Mouse (Mus musculus) liver (tissue): ENCODE data around the gene Pcbp1.

ENCODE experiments used
- DNase-seq: peaks from one replicate; pipeline ENCODE4 v3.0.0-alpha.2; 2020; ENCODE audit warnings: mixed read lengths

Pcbp1 gene

DNA sequence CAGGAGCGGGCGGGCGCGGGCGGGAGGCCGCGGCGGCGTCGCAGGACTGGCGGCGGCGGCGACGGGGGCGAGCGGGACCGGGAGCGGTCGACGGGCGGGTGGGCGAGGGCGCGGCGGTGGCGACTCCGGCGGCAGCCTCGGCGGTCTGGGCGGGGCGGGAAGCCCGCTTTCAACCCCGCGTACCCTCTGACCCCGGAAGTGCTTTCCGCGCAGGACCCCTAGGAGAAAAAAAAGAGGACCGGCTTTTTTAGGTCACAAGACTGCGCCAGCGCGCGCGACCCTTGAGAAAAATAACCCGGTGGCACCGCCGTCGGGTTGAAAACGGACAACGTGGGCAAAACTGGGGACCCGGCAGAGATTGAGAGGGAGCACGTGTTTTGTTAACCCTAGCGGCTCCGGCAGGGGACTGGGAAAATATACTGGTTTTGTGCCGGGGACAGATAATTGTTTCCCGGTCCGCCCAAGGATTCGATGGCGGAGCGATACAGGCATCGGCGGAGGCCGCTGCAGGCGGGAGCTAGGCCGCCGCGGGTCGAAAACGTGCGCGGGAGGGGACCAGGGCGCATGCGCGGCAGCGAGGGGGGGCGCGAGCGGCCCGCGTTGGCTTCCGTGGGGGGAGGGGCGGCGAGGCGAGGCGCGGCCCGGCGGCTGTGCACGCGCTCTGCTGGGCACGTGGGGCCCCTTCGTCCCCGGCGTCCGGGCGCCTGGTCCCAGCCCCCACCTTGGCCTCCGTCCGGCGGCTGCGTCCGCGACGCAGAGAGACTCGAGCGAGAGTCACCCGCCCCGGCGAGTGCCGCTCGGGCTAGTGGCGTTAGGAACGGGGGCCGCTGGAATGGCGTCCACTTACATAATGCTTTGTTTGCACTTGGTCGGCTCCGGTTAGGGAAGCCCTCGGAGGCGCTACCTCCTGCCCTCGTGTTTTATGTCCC is at the start of gene Pcbp1:
Pcbp1 (minus strand) TSS at position 290 of the 929 bp plus-strand sequence.
- peak; percentile 97 for DNase-seq

DNA sequence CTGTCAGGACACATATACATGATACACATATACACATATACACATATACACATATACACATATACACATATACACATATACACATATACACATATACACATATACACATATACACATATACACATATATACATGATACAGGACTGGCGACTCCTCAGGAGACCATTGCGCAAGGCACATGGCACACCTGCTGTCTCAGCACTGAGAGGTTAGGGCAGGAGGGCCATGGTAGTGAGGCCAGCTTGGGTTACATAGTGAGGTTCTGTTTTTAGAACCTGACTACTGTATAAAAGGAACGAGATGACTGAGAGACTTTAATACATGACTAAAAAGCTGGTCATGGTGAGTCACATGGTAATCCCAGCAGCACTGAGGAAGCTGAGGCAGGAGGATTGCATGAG is 48.4 kb upstream of the Pcbp1 start:
- no peak for DNase-seq

DNA sequence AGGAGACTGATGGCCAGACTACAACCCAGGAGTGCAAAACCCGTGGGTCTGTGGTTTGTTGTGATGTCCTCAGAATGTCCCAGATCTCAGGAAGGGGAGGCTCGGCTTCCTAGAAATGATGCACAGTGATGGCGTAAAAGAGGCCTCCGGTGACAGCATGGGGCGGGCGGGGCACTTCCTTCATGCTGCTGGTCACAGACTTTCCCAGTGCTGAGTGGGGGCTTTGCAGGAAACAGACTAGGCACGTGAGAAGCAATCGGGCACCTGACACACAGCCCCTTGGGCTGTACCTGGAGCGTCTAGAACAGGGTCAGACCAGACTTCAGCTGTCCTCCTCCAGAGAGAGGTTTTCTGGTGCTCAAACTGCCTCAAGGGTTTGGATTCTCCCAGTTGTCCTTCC is 44.7 kb upstream of the Pcbp1 start:
- no peak for DNase-seq

DNA sequence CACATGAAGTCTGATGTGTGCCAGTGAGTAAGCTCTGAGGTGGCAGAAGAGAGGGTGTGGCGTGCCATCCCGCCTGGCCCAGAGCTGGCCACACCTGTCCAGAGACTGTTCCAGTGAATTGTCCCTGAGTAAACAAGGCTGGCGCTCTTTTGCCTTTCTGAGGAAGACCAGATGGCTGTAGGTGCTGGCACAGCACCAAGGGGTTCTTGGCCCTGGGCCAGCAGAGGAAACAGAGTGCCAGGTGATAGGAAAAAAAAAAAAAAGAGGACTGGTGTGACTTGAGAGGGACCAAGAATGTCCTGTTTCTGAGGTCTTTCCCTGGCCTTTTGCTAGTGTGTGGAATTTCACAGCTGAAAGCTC is 43.3 kb upstream of the Pcbp1 start:
- DNase-seq, result peak; percentile 18

DNA sequence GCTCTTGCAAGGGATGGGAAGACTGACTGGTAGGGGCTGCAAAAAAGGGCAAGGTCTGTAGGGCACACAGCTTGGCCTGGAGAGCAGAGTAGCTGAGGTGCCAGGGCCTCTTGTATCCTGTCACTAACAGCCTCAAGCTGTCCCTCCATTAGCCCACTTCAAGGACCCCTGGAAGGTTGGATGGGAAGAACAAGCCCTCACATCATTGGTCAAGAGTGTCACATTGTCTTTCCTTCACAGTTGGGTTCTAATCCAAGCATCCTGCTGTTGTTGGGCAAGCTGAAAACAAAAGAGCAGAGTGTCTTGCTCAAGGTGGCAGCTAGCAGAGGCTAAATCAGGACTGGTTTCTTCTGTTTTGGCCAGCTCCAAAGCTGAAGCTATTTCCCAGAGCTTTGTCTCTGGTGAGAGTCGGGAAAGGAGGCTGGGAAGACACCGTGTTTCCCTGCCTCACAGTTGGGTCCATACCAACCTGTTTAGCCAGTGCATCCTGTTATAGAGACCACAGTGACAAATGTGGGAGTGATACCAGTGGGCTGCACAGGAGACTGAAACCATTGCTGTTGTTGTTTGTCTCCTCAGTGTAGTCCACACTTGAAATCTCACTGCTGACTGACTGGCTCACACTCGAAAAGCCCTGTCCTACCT is 42.8 kb upstream of the Pcbp1 start:
- DNase-seq, result no peak

DNA sequence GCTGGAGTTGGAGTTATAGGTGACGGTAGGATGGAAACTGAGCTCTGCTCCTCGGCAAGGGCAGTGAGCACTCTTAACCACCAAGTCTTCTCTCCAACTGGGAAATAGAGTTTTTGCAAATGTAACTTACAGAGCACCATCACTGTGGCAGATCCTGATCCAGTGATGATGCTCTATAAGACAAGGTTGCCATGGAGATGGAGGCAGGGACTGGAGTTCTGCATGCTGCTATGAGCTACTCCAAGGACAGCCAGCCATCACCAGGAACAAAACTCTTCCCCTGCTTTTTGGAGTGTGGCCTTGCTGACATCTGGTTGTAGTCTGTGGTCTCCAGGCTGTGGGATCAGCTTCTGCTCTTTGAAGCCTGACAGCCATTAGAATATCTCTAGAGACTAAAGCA is 39.7 kb upstream of the Pcbp1 start:
- no peak for DNase-seq

DNA sequence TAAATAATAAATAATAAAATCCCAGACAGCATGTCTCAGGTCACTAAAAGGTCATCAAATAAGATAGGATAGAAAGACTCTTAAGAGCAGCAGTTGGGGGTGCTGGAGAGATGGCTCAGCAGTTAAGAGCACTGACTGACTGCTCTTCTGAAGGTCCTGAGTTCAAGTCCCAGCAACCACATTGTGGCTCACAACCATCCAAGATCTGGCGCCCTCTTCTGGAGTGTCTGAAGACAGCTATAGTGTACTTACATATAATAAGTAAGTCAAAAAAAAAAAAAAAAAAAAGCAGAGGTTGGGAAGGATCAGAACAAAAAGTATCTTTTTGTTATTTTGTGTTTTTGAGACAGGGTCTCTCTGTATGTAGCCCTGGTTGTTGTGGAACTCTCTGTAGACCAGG is 31.1 kb upstream of the Pcbp1 start:
- DNase-seq, result peak; percentile 44

DNA sequence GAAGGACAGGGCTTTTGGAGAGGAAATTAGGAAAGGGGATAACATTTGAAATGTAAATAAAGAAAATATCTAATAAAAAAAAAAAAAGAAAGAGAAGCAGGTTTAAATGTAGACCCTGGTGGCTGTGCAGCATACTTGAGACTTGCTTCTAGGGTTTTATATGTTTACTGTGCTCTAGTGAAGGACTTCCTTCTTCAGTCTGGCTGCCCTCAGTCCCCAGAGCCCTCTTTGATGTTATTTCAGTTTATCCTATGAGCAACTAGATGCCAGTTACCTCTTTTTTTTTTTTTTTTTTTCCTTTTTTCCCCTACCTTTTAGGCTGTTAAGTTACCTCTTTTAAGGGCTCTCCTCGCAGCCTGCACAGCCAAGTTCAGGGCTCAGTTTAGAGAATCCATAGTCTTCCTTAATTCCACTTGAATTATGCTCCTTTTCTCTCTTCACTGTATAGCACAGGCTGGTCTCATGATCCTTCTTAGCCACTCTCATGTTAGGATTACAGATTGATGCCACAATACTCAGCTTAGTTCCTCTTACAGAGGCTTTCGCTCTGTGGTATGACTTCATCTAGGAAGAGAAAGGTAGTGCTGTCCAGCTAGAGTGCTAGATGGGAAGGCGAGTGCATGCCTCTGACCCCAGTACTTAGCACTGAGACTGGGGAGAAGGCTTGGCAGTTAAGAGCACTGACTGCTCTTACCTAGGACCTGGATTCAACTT is 30.4 kb upstream of the Pcbp1 start:
- DNase-seq, result no peak

DNA sequence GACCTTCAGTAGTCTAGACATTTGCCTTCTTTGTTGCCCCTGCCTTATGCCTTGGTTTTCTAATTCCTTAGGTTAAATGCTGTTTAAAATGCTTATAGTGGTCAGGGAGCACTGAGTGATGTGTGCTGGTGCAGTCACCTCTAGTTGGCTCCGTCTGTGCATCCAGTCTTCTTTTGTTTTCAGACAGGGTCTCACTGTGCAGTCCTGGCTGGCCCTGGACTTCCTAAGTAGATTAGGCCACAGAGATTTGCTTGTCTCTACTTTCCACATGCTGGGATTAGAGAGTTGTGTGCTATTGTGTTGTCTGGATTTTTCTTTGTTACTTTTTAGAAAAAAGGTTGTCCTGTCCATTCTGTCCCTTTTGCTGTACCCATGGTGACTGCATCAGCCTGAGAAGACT is 24.5 kb upstream of the Pcbp1 start:
- DNase-seq, result no peak

DNA sequence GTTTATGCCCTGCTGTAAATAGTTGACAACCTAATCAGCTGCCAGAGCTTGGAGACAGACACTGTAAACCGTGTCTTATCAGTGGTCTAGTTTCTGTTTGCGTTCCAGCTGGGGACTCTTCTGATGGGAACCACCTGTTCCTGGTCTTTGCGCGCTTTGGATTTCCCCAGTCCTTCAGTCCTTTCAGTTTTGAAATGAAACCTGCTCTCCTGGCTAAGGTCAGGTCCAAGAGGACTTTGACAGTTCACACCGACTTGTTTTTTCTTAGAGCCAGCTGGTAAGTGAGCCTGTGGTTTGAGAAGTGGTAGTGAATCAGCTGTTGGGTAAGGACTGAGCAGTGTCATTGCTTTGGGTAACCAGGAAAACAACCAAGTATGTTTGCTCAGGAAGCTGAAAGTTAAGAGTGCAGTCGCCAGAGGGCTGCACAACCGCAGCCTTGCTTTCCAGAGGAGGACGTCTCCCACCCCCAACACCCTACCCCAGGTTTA is 21.8 kb upstream of the Pcbp1 start:
- peak; percentile 61 for DNase-seq

DNA sequence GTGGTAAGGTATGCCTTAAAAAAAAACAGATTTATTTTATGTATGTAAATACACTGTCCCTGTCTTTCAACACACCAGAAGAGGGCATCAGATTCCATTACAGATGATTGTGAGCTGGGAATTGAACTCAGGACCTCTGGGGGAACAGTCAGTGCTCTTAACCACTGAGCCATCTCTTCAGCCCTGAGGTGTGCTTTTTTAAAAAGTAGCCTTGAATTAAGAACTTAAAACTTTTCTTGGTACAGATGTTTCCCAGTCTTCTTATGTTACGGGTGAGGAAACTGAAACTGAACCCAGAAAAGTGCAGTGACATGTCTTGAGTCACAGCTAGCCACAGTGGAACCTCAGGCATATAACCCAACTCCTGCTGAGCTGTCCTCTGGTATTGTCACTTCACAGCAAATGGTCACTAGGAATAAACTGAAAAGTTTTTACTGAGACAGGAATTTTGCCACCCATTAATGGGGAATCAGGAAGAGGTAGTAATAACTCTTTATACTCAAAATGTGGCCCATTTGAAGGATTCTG is 21.2 kb upstream of the Pcbp1 start:
- DNase-seq, result no peak

DNA sequence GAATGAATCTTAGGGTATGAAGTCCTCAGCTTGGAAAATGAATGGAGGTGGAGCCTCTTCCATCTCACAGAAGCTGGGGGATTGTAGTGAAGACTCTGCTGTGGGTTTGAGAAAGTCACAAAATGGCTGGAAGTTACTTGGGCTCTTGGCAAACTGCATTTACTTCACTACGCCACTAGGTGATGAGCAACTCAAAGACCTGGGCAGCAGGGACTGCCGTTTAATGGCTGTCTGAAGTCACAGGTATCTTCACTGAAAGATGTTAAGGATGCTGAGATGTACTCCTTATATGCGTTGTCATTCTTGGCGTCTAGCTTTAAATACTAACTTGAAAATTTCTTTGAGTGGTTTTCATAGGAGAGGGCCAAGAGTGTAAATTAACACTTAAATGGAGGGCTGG is 19.1 kb upstream of the Pcbp1 start:
- DNase-seq, result peak; percentile 54

DNA sequence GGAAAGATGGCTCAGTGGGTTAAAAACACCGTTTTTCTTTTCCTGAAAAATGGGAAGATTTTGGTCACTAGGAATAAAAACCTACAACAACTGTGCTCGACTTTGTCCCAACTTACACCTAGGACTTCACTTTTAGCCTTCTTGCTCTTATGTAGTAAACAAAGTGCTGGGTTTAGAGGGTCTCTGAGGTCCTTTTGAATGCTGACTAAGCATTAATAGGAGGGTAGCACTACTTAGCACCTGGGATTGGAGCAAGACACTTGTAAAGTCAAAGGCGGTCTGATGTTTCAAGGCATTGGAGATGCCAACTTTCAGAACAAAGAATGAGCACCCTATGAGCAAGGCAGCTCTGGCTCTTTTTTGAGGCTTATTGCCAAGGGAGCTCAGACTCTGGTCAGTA is 17.7 kb upstream of the Pcbp1 start:
- DNase-seq, result no peak

DNA sequence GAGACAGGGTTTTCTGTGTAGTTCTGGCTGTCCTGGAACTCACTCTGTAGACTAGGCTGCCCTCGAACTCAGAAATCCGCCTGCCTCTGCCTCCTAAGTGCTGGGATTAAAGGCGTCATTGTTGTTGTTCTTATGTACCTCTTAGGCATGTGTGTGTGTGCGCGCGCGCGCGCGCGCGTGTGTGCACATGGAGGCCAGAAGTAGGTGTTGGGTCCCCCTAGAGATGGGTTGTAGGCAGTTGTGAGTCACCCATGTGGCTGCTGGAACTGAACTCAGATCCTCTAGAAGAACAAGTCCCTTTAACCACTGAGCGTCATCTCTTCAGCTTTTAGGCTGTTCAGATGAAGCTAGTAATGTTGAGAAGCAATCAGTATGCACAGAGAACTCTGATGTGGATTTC is 16.9 kb upstream of the Pcbp1 start:
- DNase-seq, result no peak

DNA sequence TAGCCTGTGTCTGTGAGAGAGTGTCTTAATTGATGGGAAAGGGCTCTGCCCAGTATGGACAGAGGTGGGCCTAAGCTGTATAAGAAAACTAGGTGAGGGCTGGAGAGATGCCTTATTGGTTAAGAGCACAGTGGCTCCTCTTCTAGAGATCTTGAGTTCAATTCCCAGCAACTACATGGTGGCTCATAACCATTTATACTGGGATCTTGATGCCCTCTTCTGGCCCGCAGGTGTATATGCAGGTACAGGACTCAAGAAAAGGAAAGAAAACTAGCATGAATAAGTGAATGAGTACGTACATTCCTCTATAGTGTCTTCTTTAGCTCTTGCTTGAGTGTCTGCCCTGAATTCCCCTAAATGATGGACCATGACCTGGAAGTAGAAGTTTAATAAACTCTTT is 15.5 kb upstream of the Pcbp1 start:
- DNase-seq, result peak; percentile 13

DNA sequence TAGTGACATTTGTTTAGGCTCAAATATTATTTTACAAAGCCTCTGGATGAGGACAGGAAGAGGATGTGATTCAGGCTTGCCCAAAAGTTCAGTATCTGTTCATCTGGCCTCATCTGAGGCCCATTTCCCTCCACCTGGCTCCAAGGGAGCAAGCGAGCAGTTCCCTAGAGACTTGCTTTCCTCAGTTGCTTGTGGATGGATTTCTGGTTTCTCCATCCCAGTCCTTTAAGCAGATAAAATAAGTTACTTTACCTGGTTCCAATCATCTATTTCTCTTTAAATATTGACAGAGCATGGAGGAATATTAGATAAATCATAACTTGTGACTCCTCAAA is 2.3 kb upstream of the Pcbp1 start:
- DNase-seq, result no peak

DNA sequence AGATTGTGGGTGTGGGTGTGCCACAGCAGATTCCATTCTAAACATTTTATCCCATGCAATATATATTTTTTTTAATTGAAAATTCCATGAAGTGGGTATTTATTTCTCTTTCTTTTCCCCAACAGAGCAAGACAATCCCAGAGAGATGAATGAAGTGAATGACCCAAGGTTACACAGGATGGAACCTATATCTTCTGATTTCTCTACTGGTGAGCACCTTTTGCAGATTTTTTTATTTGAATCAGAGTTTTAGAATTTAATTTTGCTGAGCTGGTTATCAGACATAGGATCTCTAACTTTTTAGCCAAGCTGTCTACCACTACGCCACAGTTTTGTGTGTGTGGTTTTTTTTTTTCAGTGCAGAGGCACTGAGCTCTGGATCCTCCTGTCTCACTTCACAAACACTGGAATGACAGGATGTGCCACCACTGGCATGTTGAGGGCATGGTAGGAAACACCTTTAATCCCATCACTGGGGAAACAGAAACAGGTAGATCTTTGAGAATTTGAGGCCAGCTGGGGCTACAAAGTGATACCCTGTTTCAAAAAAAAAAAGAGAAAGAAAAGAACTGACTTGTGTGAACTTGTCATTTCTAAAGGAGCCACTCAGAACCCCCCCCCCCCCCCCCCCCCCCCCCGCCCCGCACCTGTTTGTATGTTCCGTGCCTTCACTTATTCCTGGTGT is 1.8 kb upstream of the Pcbp1 start:
- no peak for DNase-seq

DNA sequence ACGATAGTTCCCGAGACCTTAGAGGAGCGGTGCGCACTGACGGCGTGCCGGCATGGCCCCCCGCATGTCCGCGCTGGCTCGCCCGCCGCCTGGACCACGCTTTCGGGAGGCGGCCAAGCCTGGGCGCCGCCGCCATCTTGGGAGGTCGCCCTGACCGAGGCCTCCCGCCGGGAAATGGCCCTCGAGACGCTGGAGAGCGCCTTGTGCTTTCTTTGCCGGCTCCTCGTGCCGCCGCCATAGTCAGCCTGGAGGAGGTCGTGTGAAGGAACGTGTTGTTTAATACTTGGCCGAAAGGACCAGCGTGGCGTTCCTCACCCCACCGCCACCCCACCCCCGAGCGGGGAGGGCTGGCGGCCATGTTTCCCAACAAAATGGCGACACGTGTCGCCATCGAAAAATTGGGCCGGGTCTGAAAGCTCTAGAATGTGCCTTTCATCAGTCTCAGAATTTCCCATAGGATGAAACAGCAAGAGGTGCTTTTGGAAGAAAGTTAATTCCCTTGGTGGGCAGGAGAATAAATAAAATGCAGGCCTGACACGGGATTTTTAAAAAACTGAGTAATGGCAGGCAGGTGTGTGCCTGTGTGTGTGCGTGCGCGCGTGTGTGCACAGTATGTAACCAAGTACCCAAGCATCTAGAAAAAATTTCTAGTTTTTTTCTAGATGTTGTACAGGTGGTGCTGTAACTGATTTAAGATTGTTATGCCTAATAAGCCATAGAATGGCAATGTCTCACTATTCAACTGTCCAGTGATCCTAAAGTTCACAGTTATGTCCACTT is 1.0 kb upstream of the Pcbp1 start:
- peak; percentile 75 for DNase-seq

DNA sequence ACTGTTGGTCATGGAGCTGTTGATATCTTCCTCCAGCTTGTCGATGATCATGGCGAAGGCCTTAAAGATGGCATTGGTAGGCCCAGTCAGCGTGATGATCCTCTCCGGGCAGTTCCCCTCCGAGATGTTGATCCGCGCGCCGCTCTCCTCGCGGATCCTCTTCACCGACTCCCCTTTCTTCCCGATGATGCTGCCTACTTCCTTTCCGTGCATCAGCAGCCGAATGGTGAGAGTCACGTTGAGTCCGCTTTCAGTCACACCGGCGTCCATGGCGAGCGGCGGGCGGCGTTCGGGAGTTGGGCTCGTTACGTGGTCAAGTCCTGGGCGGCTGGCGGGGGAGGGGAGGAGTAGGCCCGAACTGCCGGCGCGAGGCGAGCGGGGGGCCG is 482 bp downstream of the Pcbp1 start:
- no peak for DNase-seq

DNA sequence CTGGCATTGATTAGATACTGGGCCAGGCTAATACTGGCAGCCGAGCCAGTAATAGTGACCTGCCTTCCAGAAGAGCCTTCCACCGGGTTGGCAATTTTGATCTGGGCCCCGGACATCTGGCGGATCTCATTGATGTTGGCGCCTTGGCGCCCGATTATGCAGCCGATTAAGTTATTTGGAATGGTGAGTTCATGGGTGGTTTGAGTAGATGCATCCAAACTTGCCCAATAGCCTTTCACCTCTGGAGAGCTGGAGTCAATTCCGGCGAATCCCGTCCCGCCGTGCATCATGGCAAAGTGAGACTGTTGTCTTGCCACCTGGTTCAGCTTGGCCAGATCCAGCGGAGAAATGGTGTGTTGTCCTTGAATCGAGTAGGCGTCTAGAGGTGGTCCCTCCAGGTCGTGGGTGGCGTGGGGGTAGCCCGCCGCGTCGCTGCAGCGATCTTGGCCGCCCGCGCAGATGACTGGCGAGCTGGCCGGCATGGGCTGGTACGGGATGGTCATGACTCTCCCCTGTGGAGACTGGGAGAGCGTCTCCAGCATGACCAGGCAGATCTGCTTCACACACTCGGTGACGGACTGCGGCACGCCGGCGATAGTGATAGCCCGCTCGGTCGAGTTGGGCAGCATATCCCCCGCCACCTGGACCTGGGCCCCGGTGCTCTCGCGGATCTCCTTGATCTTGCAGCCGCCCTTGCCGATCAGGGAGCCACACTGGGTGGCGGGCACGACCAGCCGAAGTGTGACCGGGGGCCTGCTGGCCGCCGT is 1.1 kb downstream of the Pcbp1 start:
- DNase-seq, result peak; percentile 84

DNA sequence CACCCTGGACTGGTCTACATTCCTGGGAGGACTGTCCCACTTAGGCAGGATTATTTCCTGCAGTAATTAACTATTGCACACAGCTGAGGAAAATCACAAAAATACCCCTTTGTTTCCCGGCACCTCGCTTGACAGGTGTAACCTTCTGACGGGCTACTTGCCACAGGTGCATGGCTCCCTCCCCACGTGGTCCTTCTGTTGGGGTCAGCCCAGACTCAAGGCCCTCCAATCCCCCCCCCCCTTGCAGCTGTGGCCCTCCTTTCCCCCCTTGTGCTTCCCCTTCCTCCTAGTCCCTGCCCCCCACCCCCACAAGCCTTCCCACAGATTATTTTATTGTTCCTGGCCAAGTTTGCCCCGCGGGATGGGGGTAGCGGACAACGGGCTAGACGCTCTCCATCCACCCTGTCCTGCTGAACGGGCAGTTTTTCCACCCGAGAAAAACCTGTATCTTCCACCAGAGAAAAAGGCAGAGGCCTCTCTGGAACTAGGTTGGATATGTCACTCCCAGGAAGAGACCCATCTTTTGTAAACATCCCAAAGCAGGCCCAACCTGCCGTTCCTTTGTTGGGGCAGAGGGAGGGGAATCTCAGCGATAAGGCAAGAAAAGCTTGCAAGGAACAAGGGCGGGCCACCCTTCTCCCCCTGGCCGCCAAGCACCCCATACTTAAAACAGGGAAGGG is 2.2 kb downstream of the Pcbp1 start:
- peak; percentile 46 for DNase-seq
